8 mouse cellular contexts compared by ENCODE assay signal in the genomic region with DNA sequence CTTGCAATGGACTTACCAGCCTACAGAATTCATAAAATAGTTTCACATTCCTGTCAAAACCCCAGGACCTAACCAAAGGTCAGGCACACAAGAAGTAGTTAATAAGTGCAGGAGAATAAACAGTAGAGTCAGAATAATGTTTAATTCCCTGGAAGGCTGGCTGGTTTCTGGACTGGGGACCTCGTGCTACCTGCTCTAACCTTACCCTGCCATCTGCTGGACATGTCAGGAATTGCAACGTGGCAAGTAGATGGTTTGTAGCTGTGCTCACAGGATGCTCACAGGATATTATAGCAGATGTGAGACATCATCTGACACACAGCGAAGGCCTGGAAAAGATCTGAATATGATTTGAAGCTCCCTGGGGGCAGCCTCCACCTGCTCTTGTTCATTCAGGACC. TPM values are rescaled to one million over a fixed set of nuclear protein-coding genes. Genes with fewer than 3 reads are reported as not detected.
DNase-seq lines count a peak whose midpoint lies in the region; ATAC-seq and TF ChIP-seq lines count a peak whose summit lies in the region.

No protein-coding gene starts in this region.

- peak; percentile 84 for DNase-seq in CD4-positive helper T cell, adult 2 months (ENCODE audit: low read depth, low spot score)
- DNase-seq in adrenal gland, adult 8-10 months, result peak; percentile 60
- peak; percentile 85 for DNase-seq in embryo, embryonic 11 days
- DNase-seq in heart, embryonic 10.5 days (ENCODE audit: low spot score), result peak; percentile 86
- DNase-seq in kidney, postnatal 0 days (ENCODE audit: low spot score), result peak; percentile 81
- peak; percentile 50 for DNase-seq in liver, embryonic 13.5 days
- peak; percentile 65 for DNase-seq in telencephalon, adult 2 months (ENCODE audit: low read depth, low spot score)

- TF ChIP-seq CTCF in kidney, postnatal 0 days (IDR thresholded peaks at IDR 0.05; ENCODE audit: low read depth), result peak; percentile 94

- H3K9me3 ChIP-seq in heart, embryonic 10.5 days, result no peaks in the 10 kb centered on the region
- no peaks in the 10 kb centered on the region for H3K9me3 ChIP-seq in kidney, postnatal 0 days (replicated peaks; ENCODE audit: low read length)
- no peaks in the 10 kb centered on the region for H3K9me3 ChIP-seq in liver, embryonic 13.5 days (replicated peaks)
- H3K9me3 ChIP-seq in neural tube, embryonic 12.5 days, result no peaks in the 10 kb centered on the region

- no peak overlapping the region for H3K4me2 ChIP-seq in kidney, postnatal 0 days (ENCODE audit: low read length)
- H3K4me2 ChIP-seq in liver, embryonic 13.5 days, result no peak overlapping the region
- no peak overlapping the region for H3K4me2 ChIP-seq in neural tube, embryonic 12.5 days (replicated peaks)

- H3K36me3 ChIP-seq in heart, embryonic 10.5 days, result peaks cover 8% of the 10 kb centered on the region; the same call in 1 of the 2 replicates
- no peaks in the 10 kb centered on the region for H3K36me3 ChIP-seq in kidney, postnatal 0 days (ENCODE audit: insufficient read depth, low read length)
- H3K36me3 ChIP-seq in liver, embryonic 13.5 days, result no peaks in the 10 kb centered on the region
- H3K36me3 ChIP-seq in neural tube, embryonic 12.5 days, result no peaks in the 10 kb centered on the region

- H3K4me1 ChIP-seq in heart, embryonic 10.5 days, result peaks cover 36% of the 10 kb centered on the region
- H3K4me1 ChIP-seq in kidney, postnatal 0 days (replicated peaks; ENCODE audit: insufficient read depth, low read length), result no peaks in the 10 kb centered on the region
- H3K4me1 ChIP-seq in liver, embryonic 13.5 days (replicated peaks), result no peaks in the 10 kb centered on the region; the same call in 1 of the 2 replicates
- H3K4me1 ChIP-seq in neural tube, embryonic 12.5 days, result peaks cover 2% of the 10 kb centered on the region; the same call in 1 of the 2 replicates

- no peak overlapping the region for H3K9ac ChIP-seq in kidney, postnatal 0 days (ENCODE audit: low read depth, low read length)
- H3K9ac ChIP-seq in liver, embryonic 13.5 days, result no peak overlapping the region
- no peak overlapping the region for H3K9ac ChIP-seq in neural tube, embryonic 12.5 days

- peak overlapping the region; percentile 52; the same call in 1 of the 2 replicates for H3K27ac ChIP-seq in heart, embryonic 10.5 days
- no peak overlapping the region for H3K27ac ChIP-seq in kidney, postnatal 0 days
- no peak overlapping the region for H3K27ac ChIP-seq in liver, embryonic 13.5 days
- no peak overlapping the region for H3K27ac ChIP-seq in neural tube, embryonic 12.5 days

- no peaks in the 10 kb centered on the region for H3K27me3 ChIP-seq in heart, embryonic 10.5 days (ENCODE audit: insufficient read depth, poor library complexity, severe bottlenecking)
- H3K27me3 ChIP-seq in kidney, postnatal 0 days (ENCODE audit: insufficient read depth, low read length), result no peaks in the 10 kb centered on the region
- H3K27me3 ChIP-seq in liver, embryonic 13.5 days, result no peaks in the 10 kb centered on the region
- no peaks in the 10 kb centered on the region for H3K27me3 ChIP-seq in neural tube, embryonic 12.5 days (replicated peaks)

- peak; percentile 57; the same call in 1 of the 2 replicates for ATAC-seq in kidney, postnatal 0 days (replicated peaks; ENCODE audit: low FRiP score, low read depth)
- ATAC-seq in liver, embryonic 13.5 days (ENCODE audit: low read depth), result peak; percentile 45; the same call in 1 of the 2 replicates
- ATAC-seq in neural tube, embryonic 12.5 days (ENCODE audit: low FRiP score, low read depth), result peak; percentile 48; the same call in 1 of the 2 replicates

- WGBS in heart, embryonic 10.5 days, result 5% methylated on average over 3 of the region's 3 CpGs
- 8% methylated on average over 3 of the region's 3 CpGs for WGBS in kidney, postnatal 0 days
- 1% methylated on average over 3 of the region's 3 CpGs for WGBS in liver, embryonic 13.5 days (ENCODE audit: insufficient replicate concordance)
- WGBS in neural tube, embryonic 12.5 days, result 5% methylated on average over 3 of the region's 3 CpGs

- H3K4me3 ChIP-seq in heart, embryonic 10.5 days, result no peak overlapping the region
- no peak overlapping the region for H3K4me3 ChIP-seq in kidney, postnatal 0 days (replicated peaks; ENCODE audit: low read depth, low read length)
- H3K4me3 ChIP-seq in liver, embryonic 13.5 days (replicated peaks), result no peak overlapping the region
- H3K4me3 ChIP-seq in neural tube, embryonic 12.5 days, result no peak overlapping the region

RNA-seq across cellular contexts. Expression of a gene that starts 7.3 kb away (rescaled TPM):
- 1 to 10 TPM in 1 of 4 experiments, under 1 TPM in 3; 0.74 to 1.5 (median 0.83) TPM for total RNA-seq in adrenal gland, adult 8-10 months (2022)
- polyA plus RNA-seq in heart, embryonic 10.5 days (2016; fragmentation: Nextera tagmentation; extraction: Ambion mirVana), result 152 and 312 TPM in 2 replicates
- polyA plus RNA-seq in kidney, postnatal 0 days (2015; fragmentation: Nextera tagmentation; extraction: Ambion mirVana), result 1.3 and 1.8 TPM in 2 replicates
- 2.4 and 2.6 TPM in 2 replicates for polyA plus RNA-seq in liver, embryonic 13.5 days (2015; fragmentation: Nextera tagmentation; extraction: Ambion mirVana)
- polyA plus RNA-seq in neural tube, embryonic 12.5 days (2016; fragmentation: Nextera tagmentation; extraction: Ambion mirVana), result 2.0 and 2.7 TPM in 2 replicates

RNA-seq across cellular contexts. Expression of a gene that starts 37.7 kb away (rescaled TPM):
- total RNA-seq in adrenal gland, adult 8-10 months (2022), result not detected
- not detected in 2 replicates for polyA plus RNA-seq in heart, embryonic 10.5 days (2016; fragmentation: Nextera tagmentation; extraction: Ambion mirVana)
- polyA plus RNA-seq in kidney, postnatal 0 days (2015; fragmentation: Nextera tagmentation; extraction: Ambion mirVana), result not detected in 2 replicates
- polyA plus RNA-seq in liver, embryonic 13.5 days (2015; fragmentation: Nextera tagmentation; extraction: Ambion mirVana), result not detected in 2 replicates
- 21.3 and 23.2 TPM in 2 replicates for polyA plus RNA-seq in neural tube, embryonic 12.5 days (2016; fragmentation: Nextera tagmentation; extraction: Ambion mirVana)

RNA-seq across cellular contexts. Expression of a gene that starts 40.0 kb away (rescaled TPM):
- 1 to 10 TPM; 3.8 to 6.6 (median 4.5) TPM for total RNA-seq in adrenal gland, adult 8-10 months (2022)
- 22.5 and 26.0 TPM in 2 replicates for polyA plus RNA-seq in heart, embryonic 10.5 days (2016; fragmentation: Nextera tagmentation; extraction: Ambion mirVana)
- polyA plus RNA-seq in kidney, postnatal 0 days (2015; fragmentation: Nextera tagmentation; extraction: Ambion mirVana), result 5.6 TPM in 2 replicates
- 20.8 and 23.1 TPM in 2 replicates for polyA plus RNA-seq in liver, embryonic 13.5 days (2015; fragmentation: Nextera tagmentation; extraction: Ambion mirVana)
- polyA plus RNA-seq in neural tube, embryonic 12.5 days (2016; fragmentation: Nextera tagmentation; extraction: Ambion mirVana), result 20.2 and 20.6 TPM in 2 replicates

RNA-seq across cellular contexts. Expression of a gene that starts 59.1 kb away (rescaled TPM):
- 1 to 10 TPM in 3 of 4 experiments, under 1 TPM in 1; 0.99 to 3.4 (median 2.1) TPM for total RNA-seq in adrenal gland, adult 8-10 months (2022)
- 0.53 and 0.62 TPM in 2 replicates for polyA plus RNA-seq in heart, embryonic 10.5 days (2016; fragmentation: Nextera tagmentation; extraction: Ambion mirVana)
- 0.34 and 0.41 TPM in 2 replicates for polyA plus RNA-seq in kidney, postnatal 0 days (2015; fragmentation: Nextera tagmentation; extraction: Ambion mirVana)
- polyA plus RNA-seq in liver, embryonic 13.5 days (2015; fragmentation: Nextera tagmentation; extraction: Ambion mirVana), result not detected in 2 replicates
- 0.79 and 1.1 TPM in 2 replicates for polyA plus RNA-seq in neural tube, embryonic 12.5 days (2016; fragmentation: Nextera tagmentation; extraction: Ambion mirVana)

Comparison
In these comparisons a context has a peak if more than half of its experiments do, and no peak if none do; other contexts are left out.
1. RNA of a gene that starts 7.3 kb away (polyA plus RNA-seq): 152 to 312 TPM in heart, embryonic 10.5 days; 2.4 to 2.6 TPM in liver, embryonic 13.5 days, 2.0 to 2.7 TPM in neural tube, embryonic 12.5 days and 1.3 to 1.8 TPM in kidney, postnatal 0 days; every median in the first group is over 10 times any median in the second.
2. RNA of a gene that starts 37.7 kb away (polyA plus RNA-seq): 21.3 to 23.2 TPM in neural tube, embryonic 12.5 days; not detected in heart, embryonic 10.5 days, not detected in liver, embryonic 13.5 days and not detected in kidney, postnatal 0 days; every median in the first group is over 10 times any median in the second.
3. Peak in every context shown above with its lines, with median percentiles within 50 percentile points of each other: DNase-seq and ATAC-seq.